Mouse (Mus musculus) midbrain, embryonic 14.5 days (tissue): Measurements from ENCODE around the gene Ppp2r1b. TPM values are rescaled to one million over a fixed set of nuclear protein-coding genes. Genes with fewer than 3 reads are reported as not detected.

ENCODE experiments used
- ATAC-seq: fragments of 200-750 bp; cut with Nextera tagmentation; 2 replicates; pipeline ENCODE4 v1.8.0; 2017; ENCODE audit warnings: moderate number of reproducible peaks, moderate library complexity; ENCODE audit not compliant: low FRiP score, low TSS enrichment
- DNase-seq: peaks from one replicate; pipeline ENCODE4 v3.0.0-alpha.2; 2015
- H3K27ac ChIP-seq: fragments of 300-500 bp; sonication (generic); replicated peaks from 2 replicates; pipeline ENCODE4 v1.5.1; 2014; ENCODE audit warnings: mild to moderate bottlenecking, low read depth, low read length, moderate library complexity
- H3K27me3 ChIP-seq: fragments of 300-500 bp; sonication (generic); 2 replicates; pipeline ENCODE4 v1.6.1; 2014; ENCODE audit warnings: low read length, control low read depth, mixed read lengths; ENCODE audit not compliant: control insufficient read depth, insufficient read depth
- H3K36me3 ChIP-seq: fragments of 300-500 bp; sonication (generic); 2 replicates; pipeline ENCODE4 v1.6.1; 2014; ENCODE audit warnings: low read length, control low read depth; ENCODE audit not compliant: control insufficient read depth, insufficient read depth
- H3K4me1 ChIP-seq: fragments of 300-500 bp; sonication (generic); 2 replicates; pipeline ENCODE4 v1.6.1; 2014; ENCODE audit warnings: mild to moderate bottlenecking, antibody characterized with exemption, low read length, control low read depth; ENCODE audit not compliant: control insufficient read depth, insufficient read depth
- H3K4me2 ChIP-seq: fragments of 300-500 bp; sonication (generic); 2 replicates; pipeline ENCODE4 v1.6.1; 2014; ENCODE audit warnings: mild to moderate bottlenecking, low read length, moderate library complexity
- H3K4me3 ChIP-seq: fragments of 300-500 bp; sonication (generic); replicated peaks from 2 replicates; pipeline ENCODE4 v1.5.1; 2014; ENCODE audit warnings: low read depth, low read length
- H3K9ac ChIP-seq: fragments of 300-500 bp; sonication (generic); replicated peaks from 2 replicates; pipeline ENCODE4 v1.6.1; 2014; ENCODE audit warnings: mild to moderate bottlenecking, low read length, moderate library complexity
- H3K9me3 ChIP-seq: fragments of 300-500 bp; sonication (generic); 2 replicates; pipeline ENCODE4 v1.6.1; 2016; ENCODE audit warnings: low read length, control low read depth, mixed read lengths; ENCODE audit not compliant: control insufficient read depth
- whole genome bisulfite sequencing: fragments of 180-500 bp; shearing (Covaris S2); extraction: QIAGEN DNeasy Blood & Tissue Kit; methylation state at CpG from one replicate; pipeline ENCODE4 v1.1.7; 2014; 5-methylcytosine and 5-hydroxymethylcytosine counted together
- polyA plus RNA-seq: library from polyadenylated mRNA; unstranded; fragments of >200 nt; fragmentation: Nextera tagmentation; extraction: Ambion mirVana; gene quantifications from 2 replicates; pipeline ENCODE4 v1.2.1, GENCODE M21; 2014

Ppp2r1b gene
- polyA plus RNA-seq, 1 experiment from 2014 or later, result 47.8 TPM

- peaks cover 9% of the 10 kb centered on the region; the same call in 1 of the 2 replicates for H3K36me3 ChIP-seq
- H3K27me3 ChIP-seq, result no peaks in the 10 kb centered on the region
- no peaks in the 10 kb centered on the region for H3K9me3 ChIP-seq
- DNase-seq (no peak), ATAC-seq (no peak)
- 90% methylated on average over 5 of the region's 5 CpGs for WGBS
- no peak overlapping the region for H3K4me2 ChIP-seq
- no peak overlapping the region for H3K27ac ChIP-seq
- peaks cover 8% of the 10 kb centered on the region; the same call in 1 of the 2 replicates for H3K4me1 ChIP-seq
- no peak overlapping the region for H3K9ac ChIP-seq
- no peak overlapping the region for H3K4me3 ChIP-seq
These were observed 10.1 kb downstream of the Ppp2r1b start for GRCm38 (mm10) chr9:50855133-50855766.

- H3K36me3 ChIP-seq, result peaks cover 10% of the 10 kb centered on the region; the same call in 1 of the 2 replicates
- 70% methylated on average over 5 of the region's 5 CpGs for WGBS
- H3K4me2 ChIP-seq, result peak overlapping the region; percentile 73
- H3K4me1 ChIP-seq, result peaks cover 8% of the 10 kb centered on the region; the same call in 1 of the 2 replicates
- no peaks in the 10 kb centered on the region for H3K27me3 ChIP-seq
- ATAC-seq (no peak), DNase-seq (no peak)
- H3K4me3 ChIP-seq, result no peak overlapping the region
- no peak overlapping the region for H3K27ac ChIP-seq
- H3K9me3 ChIP-seq, result no peaks in the 10 kb centered on the region
- no peak overlapping the region for H3K9ac ChIP-seq
These were observed 10.7 kb downstream of the Ppp2r1b start for GRCm38 (mm10) chr9:50855780-50856179.

- peak overlapping the region; percentile 60 for H3K27ac ChIP-seq
- peaks cover 8% of the 10 kb centered on the region; the same call in 1 of the 2 replicates for H3K4me1 ChIP-seq
- peaks cover 13% of the 10 kb centered on the region for H3K36me3 ChIP-seq
- H3K27me3 ChIP-seq, result no peaks in the 10 kb centered on the region
- H3K4me3 ChIP-seq, result peak overlapping the region; percentile 74
- 2% methylated on average over 45 of the region's 45 CpGs for WGBS
- H3K9me3 ChIP-seq, result no peaks in the 10 kb centered on the region
- H3K9ac ChIP-seq, result peak overlapping the region; percentile 68
- peak; percentile 91 for ATAC-seq
- DNase-seq, result peak; percentile 89
- H3K4me2 ChIP-seq, result peak overlapping the region; percentile 73
These were observed 11.4 kb downstream of the Ppp2r1b start for GRCm38 (mm10) chr9:50856341-50857081.

- peaks cover 8% of the 10 kb centered on the region; the same call in 1 of the 2 replicates for H3K4me1 ChIP-seq
- peaks cover 19% of the 10 kb centered on the region for H3K36me3 ChIP-seq
- ATAC-seq (peak; percentile 80), DNase-seq (peak; percentile 59)
- peak overlapping the region; percentile 68 for H3K9ac ChIP-seq
- peak overlapping the region; percentile 60 for H3K27ac ChIP-seq
- H3K27me3 ChIP-seq, result no peaks in the 10 kb centered on the region
- WGBS, result under 1% methylated on average over 43 of the region's 46 CpGs
- H3K9me3 ChIP-seq, result no peaks in the 10 kb centered on the region
- peak overlapping the region; percentile 74 for H3K4me3 ChIP-seq
- H3K4me2 ChIP-seq, result peak overlapping the region; percentile 73
These were observed 12.1 kb downstream of the Ppp2r1b start for GRCm38 (mm10) chr9:50857082-50857641.

- ATAC-seq, result no peak
- DNase-seq, result no peak
- no peak overlapping the region for H3K4me2 ChIP-seq
- H3K9ac ChIP-seq, result no peak overlapping the region
- H3K27me3 ChIP-seq, result no peaks in the 10 kb centered on the region
- no peak overlapping the region for H3K27ac ChIP-seq
- 97% methylated on average over 6 of the region's 6 CpGs for WGBS
- H3K4me3 ChIP-seq, result no peak overlapping the region
- H3K4me1 ChIP-seq, result peaks cover 8% of the 10 kb centered on the region; the same call in 1 of the 2 replicates
- no peaks in the 10 kb centered on the region for H3K9me3 ChIP-seq
- peaks cover 34% of the 10 kb centered on the region for H3K36me3 ChIP-seq
These were observed 13.6 kb downstream of the Ppp2r1b start for GRCm38 (mm10) chr9:50858681-50859080.

GRCm38 (mm10) chr9:50861119-50861839 lies 16.2 kb downstream of the Ppp2r1b start:
- Histone ChIP-seq H3K9ac (no peak overlapping the region), H3K4me2 (no peak overlapping the region), H3K4me3 (no peak overlapping the region), H3K27ac (no peak overlapping the region), H3K9me3 (no peaks in the 10 kb centered on the region), H3K36me3 (peaks cover 49% of the 10 kb centered on the region), H3K27me3 (no peaks in the 10 kb centered on the region), H3K4me1 (peaks cover 8% of the 10 kb centered on the region; the same call in 1 of the 2 replicates)
- 92% methylated on average over 18 of the region's 18 CpGs for WGBS
- DNase-seq, result no peak
- ATAC-seq, result no peak

GRCm38 (mm10) chr9:50863824-50864223 lies 18.7 kb downstream of the Ppp2r1b start:
- Histone ChIP-seq H3K27ac (no peak overlapping the region), H3K9ac (no peak overlapping the region), H3K4me3 (no peak overlapping the region), H3K27me3 (no peaks in the 10 kb centered on the region), H3K9me3 (no peaks in the 10 kb centered on the region), H3K4me1 (no peaks in the 10 kb centered on the region), H3K4me2 (no peak overlapping the region), H3K36me3 (peaks cover 72% of the 10 kb centered on the region)
- ATAC-seq (no peak), DNase-seq (no peak)
- 96% methylated on average over 4 of the region's 4 CpGs for WGBS

GRCm38 (mm10) chr9:50864877-50865276 lies 19.8 kb downstream of the Ppp2r1b start:
- Histone ChIP-seq H3K4me3 (no peak overlapping the region), H3K4me1 (no peaks in the 10 kb centered on the region), H3K4me2 (no peak overlapping the region), H3K27ac (no peak overlapping the region), H3K27me3 (no peaks in the 10 kb centered on the region), H3K9me3 (no peaks in the 10 kb centered on the region), H3K9ac (no peak overlapping the region), H3K36me3 (peaks cover 74% of the 10 kb centered on the region)
- no peak for ATAC-seq
- no peak for DNase-seq
- WGBS, result 91% methylated on average over 5 of the region's 5 CpGs
